Mouse (Mus musculus): ENCODE data around the gene Myb. TPM values are rescaled to one million over a fixed set of nuclear protein-coding genes. Genes with fewer than 3 reads are reported as not detected.

Gene Myb
- polyA plus RNA-seq, 1 experiment from 2014 or later, result 2.0 TPM

DNA sequence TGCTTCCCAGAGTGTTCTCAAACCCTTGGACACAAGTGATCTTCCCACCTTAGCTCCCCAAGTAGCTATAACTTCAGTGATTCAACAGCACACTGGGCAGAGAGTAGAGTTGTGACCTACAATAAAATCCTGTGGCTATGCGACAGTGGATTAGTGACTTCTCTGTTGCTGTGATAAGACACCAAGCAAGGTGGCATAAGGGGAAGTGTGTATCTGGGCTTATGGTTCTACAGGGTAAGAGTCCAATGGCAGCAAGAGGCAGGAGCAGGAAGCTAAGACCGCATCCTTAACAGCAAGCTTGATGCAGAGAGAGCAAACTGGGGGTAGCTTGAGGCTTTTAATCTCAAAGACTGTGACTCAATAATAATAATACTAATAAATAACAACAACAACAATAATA lies 52.0 kb downstream of the Myb start:
- H3K36me3 ChIP-seq (ENCODE audit: control insufficient read depth, insufficient read depth, low read length), result no peaks in the 10 kb centered on the region
- TF ChIP-seq CTCF (IDR thresholded peaks at IDR 0.05; ENCODE audit: low read depth), result no peak
- no peak overlapping the region for H3K9ac ChIP-seq (ENCODE audit: low read length)
- no peak overlapping the region for H3K4me3 ChIP-seq (ENCODE audit: low read depth, low read length)
- H3K9me3 ChIP-seq (ENCODE audit: control insufficient read depth, low read length), result no peaks in the 10 kb centered on the region
- DNase-seq (ENCODE audit: low spot score), result no peak
- H3K4me1 ChIP-seq (replicated peaks; ENCODE audit: control insufficient read depth, insufficient read depth), result no peaks in the 10 kb centered on the region
- WGBS, result 95% methylated on average over 2 of the region's 2 CpGs
- no peaks in the 10 kb centered on the region for H3K27me3 ChIP-seq (ENCODE audit: control insufficient read depth, insufficient read depth, low read length)
- no peak overlapping the region for H3K4me2 ChIP-seq (replicated peaks; ENCODE audit: low read depth)
- no peak for ATAC-seq (ENCODE audit: low FRiP score, low TSS enrichment)
- no peak overlapping the region for H3K27ac ChIP-seq (replicated peaks)

DNA sequence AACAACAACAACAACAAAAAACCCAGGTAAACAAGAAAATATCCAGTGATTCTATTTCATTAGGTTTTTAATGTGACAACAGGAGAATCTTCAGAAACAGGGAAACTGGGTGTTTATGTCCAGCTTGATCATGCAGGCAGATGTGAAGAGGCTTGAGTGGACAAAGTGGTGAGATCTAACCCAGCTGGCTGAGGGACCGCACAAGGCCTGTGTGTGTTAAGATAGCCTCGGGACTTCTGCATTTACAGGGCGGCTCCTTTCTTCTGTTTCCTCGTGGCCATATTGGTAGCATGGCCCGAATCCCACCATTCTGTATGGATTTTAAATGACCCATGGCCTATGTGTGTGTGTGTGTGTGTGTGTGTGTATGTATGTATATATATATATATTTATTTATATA lies 52.6 kb downstream of the Myb start:
- no peaks in the 10 kb centered on the region for H3K9me3 ChIP-seq (ENCODE audit: control insufficient read depth, low read length)
- no peaks in the 10 kb centered on the region for H3K27me3 ChIP-seq (ENCODE audit: control insufficient read depth, insufficient read depth, low read length)
- no peak overlapping the region for H3K9ac ChIP-seq (ENCODE audit: low read length)
- no peaks in the 10 kb centered on the region for H3K36me3 ChIP-seq (ENCODE audit: control insufficient read depth, insufficient read depth, low read length)
- DNase-seq (ENCODE audit: low spot score) (no peak), ATAC-seq (ENCODE audit: low FRiP score, low TSS enrichment) (no peak)
- TF ChIP-seq EP300 (optimal IDR thresholded peaks at IDR 0.05) (no peak), CTCF (IDR thresholded peaks at IDR 0.05; ENCODE audit: low read depth) (no peak)
- H3K4me3 ChIP-seq (ENCODE audit: low read depth, low read length), result no peak overlapping the region
- WGBS, result 89% methylated on average over 5 of the region's 5 CpGs
- no peak overlapping the region for H3K27ac ChIP-seq (replicated peaks)
- H3K4me1 ChIP-seq (replicated peaks; ENCODE audit: control insufficient read depth, insufficient read depth), result no peaks in the 10 kb centered on the region
- H3K4me2 ChIP-seq (replicated peaks; ENCODE audit: low read depth), result no peak overlapping the region

DNA sequence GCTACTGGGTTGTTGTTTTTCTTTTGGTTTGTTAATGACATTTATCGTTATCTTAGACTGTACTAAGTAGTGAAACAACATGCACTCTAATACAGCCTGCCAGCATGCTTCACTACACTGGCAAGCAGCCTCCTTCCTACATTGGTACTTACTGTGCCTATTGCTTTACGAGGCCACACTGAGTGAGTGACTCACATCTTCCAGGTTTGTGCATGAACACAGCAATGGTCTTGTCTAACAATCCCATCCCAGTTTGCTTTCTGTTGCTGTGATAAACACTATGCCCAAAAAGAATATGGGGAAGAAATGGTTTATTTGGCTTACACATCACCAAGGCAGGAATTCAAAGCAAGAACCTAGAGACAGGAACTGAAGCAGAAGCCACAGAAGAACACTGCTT lies 55.6 kb downstream of the Myb start:
- Histone ChIP-seq H3K9me3 (ENCODE audit: control insufficient read depth, low read length) (no peaks in the 10 kb centered on the region), H3K36me3 (ENCODE audit: control insufficient read depth, insufficient read depth, low read length) (no peaks in the 10 kb centered on the region), H3K4me2 (replicated peaks; ENCODE audit: low read depth) (no peak overlapping the region), H3K4me3 (ENCODE audit: low read depth, low read length) (no peak overlapping the region), H3K4me1 (replicated peaks; ENCODE audit: control insufficient read depth, insufficient read depth) (no peaks in the 10 kb centered on the region), H3K27me3 (ENCODE audit: control insufficient read depth, insufficient read depth, low read length) (no peaks in the 10 kb centered on the region), H3K9ac (ENCODE audit: low read length) (no peak overlapping the region), H3K27ac (replicated peaks) (no peak overlapping the region)
- TF ChIP-seq CTCF (IDR thresholded peaks at IDR 0.05; ENCODE audit: low read depth) (no peak), EP300 (optimal IDR thresholded peaks at IDR 0.05) (no peak)
- 85% methylated on average over 2 of the region's 2 CpGs for WGBS
- ATAC-seq (ENCODE audit: low FRiP score, low TSS enrichment), result no peak
- DNase-seq (ENCODE audit: low spot score), result no peak

DNA sequence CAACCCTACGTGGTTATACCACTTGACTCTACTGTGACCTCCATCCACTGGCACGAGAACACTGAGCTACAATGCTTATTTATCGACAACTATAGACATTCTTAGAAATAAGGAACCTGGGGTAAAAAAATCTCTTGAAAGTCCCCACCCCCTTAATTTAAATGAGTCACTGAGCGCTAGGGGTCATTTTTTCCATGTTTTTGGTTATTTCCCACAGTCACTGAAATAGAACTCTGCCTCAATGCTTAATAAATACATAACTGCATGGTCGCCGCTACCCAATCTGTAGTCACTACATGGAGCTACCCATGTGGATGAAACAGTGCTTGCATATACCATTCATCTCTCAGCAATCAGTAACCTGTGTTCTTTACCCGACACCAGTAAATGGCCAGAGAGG lies 58.1 kb downstream of the Myb start:
- Histone ChIP-seq H3K9ac (ENCODE audit: low read length) (no peak overlapping the region), H3K9me3 (ENCODE audit: control insufficient read depth, low read length) (no peaks in the 10 kb centered on the region), H3K27ac (replicated peaks) (no peak overlapping the region), H3K4me2 (replicated peaks; ENCODE audit: low read depth) (no peak overlapping the region), H3K27me3 (ENCODE audit: control insufficient read depth, insufficient read depth, low read length) (no peaks in the 10 kb centered on the region), H3K36me3 (ENCODE audit: control insufficient read depth, insufficient read depth, low read length) (no peaks in the 10 kb centered on the region), H3K4me1 (replicated peaks; ENCODE audit: control insufficient read depth, insufficient read depth) (no peaks in the 10 kb centered on the region), H3K4me3 (ENCODE audit: low read depth, low read length) (no peak overlapping the region)
- TF ChIP-seq CTCF (IDR thresholded peaks at IDR 0.05; ENCODE audit: low read depth) (no peak), EP300 (optimal IDR thresholded peaks at IDR 0.05) (no peak)
- 84% methylated on average over 7 of the region's 7 CpGs for WGBS
- ATAC-seq (ENCODE audit: low FRiP score, low TSS enrichment), result no peak
- no peak for DNase-seq (ENCODE audit: low spot score)

DNA sequence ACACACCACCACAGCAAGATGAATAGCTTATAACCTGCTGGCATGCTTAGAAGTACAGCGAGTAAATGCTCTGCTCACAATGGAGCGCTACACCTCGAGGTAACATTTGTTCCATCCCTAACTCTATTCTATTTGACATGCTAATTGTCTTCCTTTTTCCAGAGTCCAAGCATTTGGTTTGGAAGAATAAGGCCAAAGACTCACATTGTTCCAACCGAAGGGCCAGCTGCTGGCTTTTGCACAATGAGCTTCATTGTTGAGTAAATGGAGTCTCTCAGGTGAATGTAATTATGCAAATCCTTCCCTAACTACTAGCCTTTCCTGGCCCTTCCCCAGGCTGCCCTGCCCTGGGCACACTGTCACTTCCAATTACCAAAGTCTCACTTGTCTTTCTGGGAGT lies 58.8 kb downstream of the Myb start:
- 58% methylated on average over 4 of the region's 4 CpGs for WGBS
- no peak for DNase-seq (ENCODE audit: low spot score)
- no peaks in the 10 kb centered on the region for H3K27me3 ChIP-seq (ENCODE audit: control insufficient read depth, insufficient read depth, low read length)
- ATAC-seq (ENCODE audit: low FRiP score, low TSS enrichment), result no peak
- H3K27ac ChIP-seq (replicated peaks), result no peak overlapping the region
- no peak overlapping the region for H3K4me2 ChIP-seq (replicated peaks; ENCODE audit: low read depth)
- H3K36me3 ChIP-seq (ENCODE audit: control insufficient read depth, insufficient read depth, low read length), result no peaks in the 10 kb centered on the region
- no peaks in the 10 kb centered on the region for H3K4me1 ChIP-seq (replicated peaks; ENCODE audit: control insufficient read depth, insufficient read depth)
- no peak overlapping the region for H3K9ac ChIP-seq (ENCODE audit: low read length)
- no peak overlapping the region for H3K4me3 ChIP-seq (ENCODE audit: low read depth, low read length)
- no peaks in the 10 kb centered on the region for H3K9me3 ChIP-seq (ENCODE audit: control insufficient read depth, low read length)
- TF ChIP-seq CTCF (IDR thresholded peaks at IDR 0.05; ENCODE audit: low read depth) (no peak), EP300 (optimal IDR thresholded peaks at IDR 0.05) (no peak)

DNA sequence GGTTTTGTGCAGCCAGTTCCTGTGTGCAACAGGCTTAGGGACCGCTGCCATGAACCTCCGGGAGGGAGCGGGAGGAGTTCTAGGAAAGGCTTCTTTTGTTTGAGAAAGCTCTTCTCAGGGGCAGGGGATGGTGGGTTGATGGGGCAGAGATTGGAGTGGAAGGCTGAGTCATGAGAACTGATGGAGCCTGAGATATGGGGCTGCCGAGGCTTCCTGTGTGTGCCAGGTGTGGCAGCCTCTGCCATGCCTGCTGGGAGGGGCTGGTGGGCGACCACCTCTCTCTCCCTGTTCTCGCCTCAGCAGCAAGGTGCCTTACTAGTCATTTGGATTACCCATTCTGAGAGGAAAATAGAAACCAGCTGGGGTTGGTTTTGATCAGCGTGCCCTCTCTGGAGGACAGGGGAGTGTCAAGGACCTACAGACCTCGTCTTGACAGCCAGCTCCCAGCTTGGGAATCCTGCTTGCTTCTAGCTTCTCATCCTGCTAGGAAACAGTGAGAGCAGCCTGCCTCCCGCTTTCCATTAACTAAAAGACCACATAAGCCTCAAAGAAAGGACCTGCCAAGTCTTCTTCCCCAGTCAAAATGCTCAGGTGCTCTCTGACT lies 60.0 kb downstream of the Myb start:
- DNase-seq (ENCODE audit: low spot score) (no peak), ATAC-seq (ENCODE audit: low FRiP score, low TSS enrichment) (no peak)
- Histone ChIP-seq H3K27ac (replicated peaks) (no peak overlapping the region), H3K27me3 (ENCODE audit: control insufficient read depth, insufficient read depth, low read length) (no peaks in the 10 kb centered on the region), H3K4me1 (replicated peaks; ENCODE audit: control insufficient read depth, insufficient read depth) (no peaks in the 10 kb centered on the region), H3K4me2 (replicated peaks; ENCODE audit: low read depth) (no peak overlapping the region), H3K4me3 (ENCODE audit: low read depth, low read length) (no peak overlapping the region), H3K9ac (ENCODE audit: low read length) (no peak overlapping the region), H3K36me3 (ENCODE audit: control insufficient read depth, insufficient read depth, low read length) (no peaks in the 10 kb centered on the region), H3K9me3 (ENCODE audit: control insufficient read depth, low read length) (no peaks in the 10 kb centered on the region)
- WGBS, result 47% methylated on average over 9 of the region's 9 CpGs
- TF ChIP-seq EP300 (optimal IDR thresholded peaks at IDR 0.05), result no peak
